Mouse (Mus musculus) adrenal gland, adult 8-10 months (tissue): ENCODE data around the gene Xcr1. TPM values are rescaled to one million over a fixed set of nuclear protein-coding genes. Genes with fewer than 3 reads are reported as not detected.
A peak's percentile ranks its signal among the peaks of the same experiment; 100 is the strongest.

Experiments used
- DNase-seq: peaks from one replicate; pipeline ENCODE4 v3.0.0; 2022
- total RNA-seq, 4 experiments: library from RNA; stranded (reverse); gene quantifications; 2 replicates each; pipeline ENCODE4 v1.2.4; 2022

The Xcr1 gene
- under 1 TPM in 3 of 4 experiments, not detected in 1; 0.22 to 0.31 (median 0.23) TPM for total RNA-seq

- no peak for DNase-seq
Observed at GRCm38 (mm10) chr9:123861929-123862328, at the start of gene Xcr1. TSS of gene Xcr1 (minus strand) at chr9:123862029.

DNA sequence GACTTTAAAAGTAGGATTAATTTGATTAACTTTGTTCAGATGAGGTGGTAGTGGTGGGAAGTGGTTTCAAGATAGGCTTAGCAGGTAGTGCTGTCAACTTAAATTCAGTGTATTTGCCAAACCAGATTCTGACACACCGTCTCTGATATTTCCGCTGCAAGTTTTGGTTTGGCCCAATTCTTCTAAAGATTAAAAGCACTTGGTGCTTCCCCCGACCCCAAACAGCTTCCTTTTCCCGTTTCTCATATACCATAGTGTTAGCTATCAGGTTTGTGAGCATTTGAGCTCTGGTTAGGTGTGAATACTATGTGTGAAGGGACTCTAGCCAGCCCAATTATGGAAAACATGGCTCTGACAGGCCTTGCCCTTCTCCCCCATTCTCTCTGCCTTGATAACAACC, 10.2 kb upstream of the Xcr1 start:
- no peak for DNase-seq

- DNase-seq, result no peak
Observed at GRCm38 (mm10) chr9:123869167-123869784, 7.4 kb upstream of the Xcr1 start.

- DNase-seq, result no peak
Observed at GRCm38 (mm10) chr9:123863641-123864040, 1.8 kb upstream of the Xcr1 start.

DNA sequence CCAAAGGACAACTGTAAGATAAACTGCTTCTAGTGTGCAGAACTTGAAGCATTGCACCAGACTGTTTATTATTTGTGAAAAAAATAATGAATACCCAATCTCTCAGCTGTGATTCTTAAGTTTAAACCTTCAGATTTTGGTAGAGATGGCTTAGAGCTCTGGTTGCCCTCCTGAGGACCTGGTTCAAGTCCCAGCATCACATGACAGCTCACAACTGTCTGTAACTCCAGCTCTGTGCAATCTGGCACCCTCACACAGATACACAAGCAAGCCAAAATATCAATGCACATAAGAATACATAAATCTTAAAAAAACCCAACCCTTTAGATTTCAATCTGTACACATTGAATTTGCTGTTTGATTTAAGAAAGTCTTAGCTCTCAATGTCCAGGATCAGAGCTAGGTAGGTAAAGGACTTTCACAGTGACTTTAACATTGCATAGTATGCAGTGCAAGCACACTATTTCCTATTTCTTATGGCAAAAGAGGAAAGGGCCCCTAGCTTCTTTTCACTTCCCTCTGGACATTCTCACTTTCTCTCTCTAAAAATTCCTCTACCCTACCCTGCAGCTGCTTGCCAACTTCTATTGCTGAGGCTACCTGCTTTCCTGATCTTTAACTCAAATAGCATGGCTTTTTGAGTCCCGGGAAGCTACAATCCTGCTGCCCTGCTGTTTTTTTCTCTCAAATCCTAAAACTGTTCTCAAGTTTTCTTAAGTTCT, 1.2 kb upstream of the Xcr1 start:
- DNase-seq, result no peak

- DNase-seq, result no peak
Observed at GRCm38 (mm10) chr9:123856836-123857235, 5.0 kb downstream of the Xcr1 start.

GRCm38 (mm10) chr9:123852449-123853390, 9.1 kb downstream of the Xcr1 start:
- no peak for DNase-seq

DNA sequence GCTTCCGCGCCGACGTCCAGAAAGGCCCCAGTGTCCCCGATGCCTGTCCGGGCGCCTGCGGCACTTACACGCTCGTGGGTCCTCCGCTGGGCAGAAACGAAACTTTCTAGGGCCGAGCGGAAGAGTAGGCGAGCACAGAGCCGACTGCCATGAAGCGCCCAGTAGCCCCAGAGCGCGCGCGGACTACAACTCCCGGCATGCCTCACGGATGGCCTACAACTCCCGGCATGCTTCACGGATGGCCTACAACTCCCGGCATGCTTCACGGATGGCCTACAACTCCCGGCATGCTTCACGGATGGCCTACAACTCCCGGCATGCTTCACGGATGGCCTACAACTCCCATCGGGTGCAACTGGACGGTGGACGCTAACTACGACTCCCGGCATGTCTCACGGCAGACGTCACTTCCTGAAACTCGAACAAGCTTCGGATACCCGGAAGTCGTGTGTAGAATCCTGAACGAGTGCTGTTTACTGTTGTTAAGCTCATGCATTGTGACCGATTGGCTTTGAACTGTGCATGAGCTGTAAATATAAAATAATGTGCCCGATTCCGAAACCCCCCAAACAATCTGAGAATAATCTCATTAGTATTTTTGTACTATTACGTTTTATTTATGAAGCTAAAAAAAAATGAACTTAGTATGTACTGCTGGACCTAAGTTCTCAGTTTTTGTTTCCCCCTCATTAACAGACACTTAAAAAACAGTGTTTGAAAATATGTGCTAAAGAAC, 9.9 kb downstream of the Xcr1 start, which contains the start of gene Fyco1:
Gene Fyco1 (minus strand): TSS at position 187 of the 736 bp plus-strand sequence.
- DNase-seq, result peak; percentile 98

DNA sequence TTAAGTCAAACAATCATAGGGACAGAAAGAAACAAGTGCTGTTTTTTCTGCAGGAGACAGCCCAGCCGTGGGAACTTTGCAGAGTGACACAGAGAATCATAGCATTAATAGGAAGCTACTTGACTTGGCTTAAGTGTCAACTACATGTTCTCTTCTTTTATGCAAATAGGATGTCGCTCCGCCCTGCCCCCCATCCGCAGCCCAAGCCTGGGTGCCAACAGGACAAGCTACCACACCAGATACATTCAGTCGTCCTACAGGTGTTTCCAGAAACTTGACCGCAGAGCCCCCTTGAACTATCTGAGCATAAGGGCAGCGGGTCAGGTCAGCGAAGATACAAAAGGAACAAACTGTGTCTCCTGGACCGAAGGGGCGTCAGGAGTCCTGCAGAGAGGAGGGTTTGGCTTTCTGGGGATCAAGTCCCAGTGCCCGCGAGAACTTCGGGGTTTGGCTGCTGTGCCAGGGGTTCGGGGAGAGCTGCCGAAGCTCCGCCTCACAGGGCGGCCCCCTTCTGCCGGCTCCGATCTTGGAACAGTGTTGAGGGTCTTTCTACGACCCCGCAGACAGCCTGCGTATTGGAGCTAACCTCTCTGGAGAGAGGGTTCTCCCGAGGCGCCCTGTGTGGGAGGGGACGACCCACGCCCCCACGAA, 10.6 kb downstream of the Xcr1 start:
- peak; percentile 61 for DNase-seq

DNA sequence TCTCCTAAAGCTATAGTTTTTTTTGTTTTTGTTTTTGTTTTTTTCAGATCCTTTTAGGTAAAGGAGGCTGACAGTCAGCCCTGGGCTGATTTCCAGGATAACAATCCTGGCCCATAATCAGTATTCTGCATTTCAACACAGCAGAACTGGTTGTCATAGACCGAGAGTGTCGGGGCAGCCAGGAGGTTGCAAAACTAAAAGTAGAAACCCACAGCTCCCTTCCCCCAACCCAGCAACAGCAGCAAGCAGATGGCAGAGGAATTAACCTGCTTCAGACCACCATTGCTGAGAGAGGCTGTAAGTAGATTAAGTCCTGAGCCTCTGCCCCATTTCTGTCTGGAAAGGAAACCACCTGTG, 11.1 kb downstream of the Xcr1 start:
- peak; percentile 45 for DNase-seq

GRCm38 (mm10) chr9:123849976-123850695, 11.7 kb downstream of the Xcr1 start:
- DNase-seq, result no peak

DNA sequence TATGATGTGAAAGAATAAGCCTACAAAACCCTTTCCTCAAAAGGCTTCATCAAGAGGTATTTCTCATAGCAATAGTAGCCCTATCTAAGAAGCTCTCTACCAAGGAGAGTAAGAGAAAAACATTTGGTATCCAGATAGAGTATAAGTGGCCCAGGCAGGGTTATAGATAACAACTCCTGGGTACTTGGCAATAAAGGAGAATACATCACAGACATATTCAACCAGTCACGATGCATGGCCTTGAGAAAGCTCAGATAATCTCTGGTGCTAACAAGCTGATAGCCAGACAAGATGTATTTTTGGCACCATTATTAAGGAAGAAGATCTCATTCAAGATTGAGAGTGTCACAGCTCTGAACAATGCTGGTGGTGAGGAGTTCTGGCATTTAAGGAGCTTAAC, 15.3 kb downstream of the Xcr1 start:
- DNase-seq, result no peak

GRCm38 (mm10) chr9:123845120-123845519, 16.7 kb downstream of the Xcr1 start:
- peak; percentile 16 for DNase-seq

- no peak for DNase-seq
Observed at GRCm38 (mm10) chr9:123844468-123844867, 17.4 kb downstream of the Xcr1 start.

- DNase-seq, result no peak
Observed at GRCm38 (mm10) chr9:123840243-123840642, 21.6 kb downstream of the Xcr1 start.

GRCm38 (mm10) chr9:123835851-123836250, 26.0 kb downstream of the Xcr1 start:
- no peak for DNase-seq

DNA sequence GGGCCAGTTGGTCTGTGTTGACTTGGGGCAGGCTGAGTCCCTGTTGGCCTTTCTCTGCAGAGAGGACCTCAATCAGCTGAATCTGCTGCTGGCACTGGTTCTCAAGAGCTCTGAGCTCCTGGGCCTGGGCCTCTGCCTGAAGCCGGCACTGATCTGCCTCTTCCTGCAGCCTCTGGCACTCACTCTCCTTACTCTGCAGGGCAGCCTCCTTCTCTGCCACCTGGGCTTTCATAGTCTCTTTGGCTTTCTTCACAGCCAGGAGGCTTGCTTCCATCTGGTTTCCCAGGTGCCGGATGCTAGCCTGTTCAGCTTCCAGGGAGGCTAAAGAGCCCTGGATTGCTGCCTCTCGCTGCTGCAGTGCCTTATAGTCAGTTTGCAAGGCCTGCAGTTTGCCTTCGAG, 32.9 kb downstream of the Xcr1 start:
- no peak for DNase-seq

DNA sequence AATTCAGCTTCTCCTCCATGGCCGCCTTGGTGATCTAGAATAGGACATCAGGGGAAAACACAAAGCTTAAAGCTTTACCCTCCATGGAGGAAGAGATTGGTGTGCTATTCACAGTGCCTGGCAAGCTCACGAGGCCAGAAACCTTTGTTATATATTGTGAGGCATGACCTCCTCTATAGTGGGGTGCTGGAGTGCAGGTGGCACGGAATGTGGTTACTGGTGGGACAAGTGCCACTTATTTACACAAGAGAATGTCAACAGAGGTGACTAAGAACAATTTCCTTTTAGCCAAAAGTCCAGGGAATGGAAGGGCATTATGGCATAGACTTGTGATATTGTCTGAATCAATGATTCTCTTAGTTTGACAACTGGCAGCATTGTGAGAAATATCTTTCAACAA, 35.2 kb downstream of the Xcr1 start:
- DNase-seq, result no peak

DNA sequence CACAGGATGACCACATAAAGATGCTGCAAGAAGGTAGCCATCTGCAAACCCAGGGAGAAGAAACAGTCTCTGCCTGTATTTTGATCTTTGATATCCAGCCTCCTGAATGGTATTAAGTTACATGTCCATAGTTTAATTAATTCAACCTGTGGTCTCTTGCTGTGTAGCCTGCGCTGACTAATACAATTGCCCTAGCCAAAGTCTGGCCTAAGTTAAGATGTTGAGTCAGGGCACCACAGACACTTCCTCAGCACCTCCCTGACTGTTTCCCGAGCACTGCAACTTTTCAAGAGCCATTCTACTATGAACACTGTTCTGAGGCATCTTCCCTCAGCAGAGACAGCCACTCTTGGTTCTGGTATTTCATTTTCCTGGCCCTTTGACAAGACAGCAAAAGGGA, 43.2 kb downstream of the Xcr1 start:
- no peak for DNase-seq

GRCm38 (mm10) chr9:123815996-123816395, 45.8 kb downstream of the Xcr1 start:
- no peak for DNase-seq

DNA sequence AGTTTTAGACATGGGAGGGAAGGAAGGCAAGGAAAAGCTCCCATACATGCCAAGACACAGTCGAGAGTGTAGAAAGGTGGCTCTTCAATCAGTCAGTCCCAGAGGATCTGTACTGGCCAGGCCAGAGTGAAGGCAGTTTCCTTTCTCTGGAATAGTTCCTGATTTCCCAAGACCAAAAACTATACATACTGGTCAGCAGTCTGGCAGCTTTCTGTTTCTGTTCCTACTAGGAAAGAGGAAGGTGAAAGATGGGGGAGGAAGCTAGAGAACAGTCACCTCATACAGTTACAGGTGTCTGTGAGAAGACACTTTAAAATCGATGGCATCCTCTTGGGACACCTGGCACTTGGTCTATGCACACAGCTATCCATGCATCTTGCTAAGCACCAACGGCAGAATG, 46.4 kb downstream of the Xcr1 start:
- DNase-seq, result no peak
